Comparison of ENCODE assay signal across 1 mouse cellular context in the genomic region with DNA sequence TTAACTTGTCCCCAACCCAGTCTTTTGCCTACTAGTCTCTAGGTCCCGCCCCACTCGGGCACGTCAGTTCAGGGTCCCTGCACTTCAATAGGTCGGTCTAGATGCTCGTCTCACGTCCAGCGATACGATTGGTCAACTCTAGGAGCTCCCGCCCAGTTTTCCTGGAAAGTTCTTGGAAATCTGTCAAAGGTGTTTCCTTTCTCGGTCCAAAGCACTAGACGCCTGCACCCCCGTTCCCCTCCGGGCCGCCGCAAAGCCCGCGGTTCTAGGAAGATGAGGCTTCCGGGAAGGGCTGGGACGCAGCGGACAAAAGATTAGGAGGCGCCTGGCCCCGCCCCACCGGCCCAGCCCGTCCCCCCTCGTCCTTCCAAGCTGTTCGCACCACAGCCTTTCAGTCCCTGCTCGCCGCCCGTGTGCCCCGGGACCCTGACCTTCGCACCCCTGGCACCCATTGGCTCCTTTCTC.
TF ChIP-seq lines count a peak whose summit lies in the region.

No protein-coding gene starts in this region.

TF ChIP-seq in C2C12, 6 proteins besides CTCF, POLR2A, EP300 and RAD21:
- TF ChIP-seq MYOG (IDR thresholded peaks at IDR 0.05; ENCODE audit: control insufficient read depth, extremely low read depth, insufficient read length), result no peak
- no peak for TF ChIP-seq MYOD1 (IDR thresholded peaks at IDR 0.05; ENCODE audit: control insufficient read depth, insufficient read length, low read depth)
- no peak for TF ChIP-seq FOSL1 (IDR thresholded peaks at IDR 0.05; ENCODE audit: insufficient read depth, low read length, poor library complexity, severe bottlenecking)
- TF ChIP-seq USF1 (IDR thresholded peaks at IDR 0.05; ENCODE audit: low read depth), result no peak
- TF ChIP-seq CEBPB (IDR thresholded peaks at IDR 0.05; ENCODE audit: low read depth), result no peak
- no peak for TF ChIP-seq MAX (IDR thresholded peaks at IDR 0.05)
